Mouse (Mus musculus) neural tube, embryonic 15.5 days (tissue): ENCODE measurements around the gene Col18a1. TPM values are rescaled to one million over a fixed set of nuclear protein-coding genes. Genes with fewer than 3 reads are reported as not detected.

Source experiments
- ATAC-seq: fragments of 200-750 bp; cut with Nextera tagmentation; 2 replicates; pipeline ENCODE4 v1.8.0; 2017; ENCODE audit warnings: mild to moderate bottlenecking, moderate TSS enrichment, moderate library complexity; ENCODE audit not compliant: low FRiP score
- H3K27ac ChIP-seq: fragments of 300-500 bp; sonication (generic); replicated peaks from 2 replicates; pipeline ENCODE4 v1.5.1; 2015; ENCODE audit warnings: mild to moderate bottlenecking, inconsistent platforms
- H3K27me3 ChIP-seq: fragments of 300-500 bp; sonication (generic); replicated peaks from 2 replicates; pipeline ENCODE4 v1.6.1; 2015; ENCODE audit warnings: inconsistent platforms
- H3K36me3 ChIP-seq: fragments of 300-500 bp; sonication (generic); 2 replicates; pipeline ENCODE4 v1.6.1; 2015; ENCODE audit warnings: inconsistent platforms
- H3K4me1 ChIP-seq: fragments of 300-500 bp; sonication (generic); 2 replicates; pipeline ENCODE4 v1.6.1; 2015; ENCODE audit warnings: inconsistent platforms
- H3K4me2 ChIP-seq: fragments of 300-500 bp; sonication (generic); 2 replicates; pipeline ENCODE4 v1.6.1; 2015; ENCODE audit warnings: inconsistent platforms, mild to moderate bottlenecking, moderate library complexity
- H3K4me3 ChIP-seq: fragments of 300-500 bp; sonication (generic); replicated peaks from 2 replicates; pipeline ENCODE4 v1.5.1; 2015; ENCODE audit warnings: mild to moderate bottlenecking, inconsistent platforms
- H3K9ac ChIP-seq: fragments of 300-500 bp; sonication (generic); replicated peaks from 2 replicates; pipeline ENCODE4 v1.6.1; 2015; ENCODE audit warnings: mild to moderate bottlenecking, inconsistent platforms
- H3K9me3 ChIP-seq: fragments of 300-500 bp; sonication (generic); replicated peaks from 2 replicates; pipeline ENCODE4 v1.6.1; 2016; ENCODE audit warnings: inconsistent platforms
- WGBS: fragments of 180-500 bp; shearing (Covaris S2); methylation state at CpG from one replicate; pipeline ENCODE4 v1.1.7; 2015; ENCODE audit warnings: mixed read lengths; 5-methylcytosine and 5-hydroxymethylcytosine counted together
- polyA plus RNA-seq: library from polyadenylated mRNA; unstranded; fragments of >200 nt; fragmentation: Nextera tagmentation; extraction: Ambion mirVana; gene quantifications from 2 replicates; pipeline ENCODE4 v1.2.1, GENCODE M21; 2015

The Col18a1 gene
- polyA plus RNA-seq, 1 experiment from 2014 or later: 37.5 TPM

GRCm38 (mm10) chr10:77097890-77098200 is 68.5 kb downstream of the Col18a1 start:
- Histone ChIP-seq H3K9me3 (0 out of 2 replicates have a peak, but pooled peaks cover 3% of the 10 kb centered on the region), H3K27ac (no peak overlapping the region), H3K36me3 (no peaks in the 10 kb centered on the region; the same call in 1 of the 2 replicates), H3K4me1 (peaks cover 4% of the 10 kb centered on the region; the same call in 1 of the 2 replicates), H3K4me3 (no peak overlapping the region), H3K27me3 (no peaks in the 10 kb centered on the region), H3K4me2 (no peak overlapping the region), H3K9ac (no peak overlapping the region)
- WGBS: 90% methylated on average over 4 of the region's 4 CpGs
- no peak for ATAC-seq

DNA sequence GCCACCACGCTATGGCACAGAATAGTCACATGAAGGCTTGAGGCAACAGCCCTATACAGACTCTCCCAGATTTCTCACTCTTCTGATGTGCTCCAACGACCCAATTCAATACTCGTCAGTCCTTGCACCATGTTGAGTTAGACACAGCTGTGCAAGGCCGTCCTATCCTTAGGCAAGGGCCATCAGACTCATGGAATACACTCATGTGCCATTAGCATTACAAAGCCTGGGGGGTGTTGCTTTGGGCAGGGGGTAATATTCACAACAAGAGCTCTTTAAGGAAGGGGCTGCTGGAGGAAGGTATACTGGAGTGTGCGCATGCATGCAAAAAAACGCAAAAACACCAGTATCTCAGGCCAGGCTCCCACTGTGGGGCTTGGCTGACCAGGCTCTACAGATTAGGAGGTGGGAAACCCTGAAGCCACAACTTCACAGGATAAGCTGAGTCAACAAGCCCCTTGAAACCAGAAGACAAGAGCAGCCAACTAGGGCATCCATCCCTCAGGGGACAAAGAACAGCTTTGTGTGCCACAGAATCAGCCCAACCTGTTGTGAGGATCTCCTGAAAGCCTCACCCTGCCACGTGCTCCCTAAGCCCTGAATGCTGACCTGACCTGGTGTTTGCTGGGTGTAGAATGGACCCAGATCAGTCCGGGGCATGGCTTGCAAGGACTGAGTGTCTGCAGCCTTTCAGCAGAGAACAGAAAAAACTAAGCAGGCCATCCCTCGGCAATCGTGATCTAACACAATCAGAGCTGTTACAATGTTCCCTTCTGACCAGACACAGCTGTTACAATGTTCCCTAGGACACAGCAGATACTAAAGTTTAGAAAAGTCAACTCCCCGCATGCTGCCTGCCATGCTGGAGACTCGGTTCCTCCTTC is 69.1 kb downstream of the Col18a1 start:
- Histone ChIP-seq H3K36me3 (no peaks in the 10 kb centered on the region; the same call in 1 of the 2 replicates), H3K27ac (no peak overlapping the region), H3K9ac (no peak overlapping the region), H3K9me3 (0 out of 2 replicates have a peak, but pooled peaks cover 7% of the 10 kb centered on the region), H3K4me2 (no peak overlapping the region), H3K4me3 (no peak overlapping the region), H3K4me1 (peaks cover 4% of the 10 kb centered on the region; the same call in 1 of the 2 replicates), H3K27me3 (no peaks in the 10 kb centered on the region)
- 64% methylated on average over 12 of the region's 12 CpGs for WGBS
- ATAC-seq: no peak

DNA sequence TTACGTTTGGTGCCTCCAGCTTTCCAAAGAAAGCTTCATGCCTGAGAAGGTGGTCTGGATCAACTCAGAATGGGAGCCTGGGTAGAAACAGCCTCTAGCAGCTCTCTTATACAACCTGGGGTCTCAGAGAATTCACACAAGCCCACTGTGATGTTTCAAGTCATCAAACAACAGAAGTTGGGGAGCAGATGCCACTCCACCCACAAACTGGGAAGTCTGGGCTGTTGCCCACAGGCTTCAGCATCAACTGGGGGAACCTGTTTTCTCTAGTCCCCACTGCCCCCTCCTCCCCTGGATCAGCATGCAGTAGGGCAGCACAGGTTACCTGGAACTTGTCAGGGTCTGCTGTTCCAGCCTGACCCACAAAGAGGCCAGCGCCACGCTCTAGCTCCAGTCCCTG is 70.7 kb downstream of the Col18a1 start:
- H3K36me3 ChIP-seq: no peaks in the 10 kb centered on the region; the same call in 1 of the 2 replicates
- 93% methylated on average over 3 of the region's 3 CpGs for WGBS

DNA sequence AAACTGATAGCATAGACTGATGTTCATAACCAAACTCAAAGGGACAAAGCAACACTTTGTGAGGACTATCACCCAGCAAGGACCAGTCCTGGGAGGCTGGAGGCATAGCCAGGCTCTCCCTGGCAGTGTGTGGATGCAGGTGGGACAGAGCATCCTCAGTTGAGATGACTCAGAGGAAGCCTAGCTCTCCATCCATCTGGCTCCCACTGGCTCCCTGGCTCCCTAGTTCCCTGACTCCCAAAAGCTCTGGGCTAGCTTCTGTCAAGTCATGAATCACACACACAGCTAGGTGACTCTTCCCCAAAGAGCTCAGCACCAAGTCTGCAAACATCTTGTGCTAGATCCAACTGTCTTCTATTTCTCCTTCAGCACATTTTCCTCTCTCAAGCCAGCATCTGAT is 72.5 kb downstream of the Col18a1 start:
- ATAC-seq: no peak
- no peaks in the 10 kb centered on the region for H3K27me3 ChIP-seq
- H3K27ac ChIP-seq: no peak overlapping the region
- H3K36me3 ChIP-seq: no peaks in the 10 kb centered on the region; the same call in 1 of the 2 replicates
- H3K4me3 ChIP-seq: no peak overlapping the region
- H3K9me3 ChIP-seq: 0 out of 2 replicates have a peak, but pooled peaks cover 7% of the 10 kb centered on the region
- no peak overlapping the region for H3K4me2 ChIP-seq
- no peak overlapping the region for H3K9ac ChIP-seq
- peaks cover 4% of the 10 kb centered on the region; the same call in 1 of the 2 replicates for H3K4me1 ChIP-seq

More for the DNA sequence above, 70.7 kb downstream of the Col18a1 start:
- H3K9ac ChIP-seq: no peak overlapping the region
- H3K4me3 ChIP-seq: no peak overlapping the region
- no peaks in the 10 kb centered on the region for H3K27me3 ChIP-seq
- ATAC-seq: no peak
- no peak overlapping the region for H3K27ac ChIP-seq
- no peak overlapping the region for H3K4me2 ChIP-seq
- H3K4me1 ChIP-seq: peaks cover 4% of the 10 kb centered on the region; the same call in 1 of the 2 replicates
- 0 out of 2 replicates have a peak, but pooled peaks cover 7% of the 10 kb centered on the region for H3K9me3 ChIP-seq

- Histone ChIP-seq H3K9me3 (0 out of 2 replicates have a peak, but pooled peaks cover 7% of the 10 kb centered on the region), H3K4me3 (no peak overlapping the region), H3K4me1 (no peaks in the 10 kb centered on the region), H3K27me3 (no peaks in the 10 kb centered on the region), H3K27ac (no peak overlapping the region), H3K4me2 (no peak overlapping the region), H3K9ac (no peak overlapping the region), H3K36me3 (no peaks in the 10 kb centered on the region; the same call in 1 of the 2 replicates)
- WGBS: 91% methylated on average over 4 of the region's 4 CpGs
- no peak for ATAC-seq
Measured at GRCm38 (mm10) chr10:77091538-77092097, 74.7 kb downstream of the Col18a1 start.

DNA sequence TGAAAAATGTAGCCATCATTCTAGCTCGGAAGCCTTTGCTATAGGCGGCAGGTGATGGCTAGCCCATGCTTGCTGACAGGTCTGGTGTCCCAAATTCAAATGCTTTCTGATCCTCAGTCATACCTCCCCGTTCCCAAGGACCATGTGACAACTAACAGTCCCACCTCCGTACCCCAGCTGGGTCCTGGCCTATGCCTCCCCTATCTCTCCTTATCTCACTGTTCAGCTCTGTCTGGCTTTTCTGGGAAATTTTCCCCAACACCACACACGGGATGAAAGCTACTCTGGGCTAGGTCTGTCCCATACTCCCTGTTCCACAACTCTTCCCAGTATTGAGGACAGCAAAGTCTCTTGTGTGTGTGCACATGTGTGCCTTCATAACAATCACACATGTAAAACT is 76.3 kb downstream of the Col18a1 start:
- Histone ChIP-seq H3K4me1 (no peaks in the 10 kb centered on the region), H3K27me3 (no peaks in the 10 kb centered on the region), H3K9me3 (0 out of 2 replicates have a peak, but pooled peaks cover 7% of the 10 kb centered on the region), H3K9ac (no peak overlapping the region), H3K27ac (no peak overlapping the region), H3K36me3 (no peaks in the 10 kb centered on the region; the same call in 1 of the 2 replicates), H3K4me3 (no peak overlapping the region), H3K4me2 (no peak overlapping the region)
- ATAC-seq: no peak
- 92% methylated on average over 5 of the region's 5 CpGs for WGBS

- no peak overlapping the region for H3K4me3 ChIP-seq
- H3K27ac ChIP-seq: no peak overlapping the region
- H3K9ac ChIP-seq: no peak overlapping the region
- H3K36me3 ChIP-seq: no peaks in the 10 kb centered on the region; the same call in 1 of the 2 replicates
- WGBS: 64% methylated on average over 8 of the region's 8 CpGs
- H3K4me2 ChIP-seq: no peak overlapping the region
- H3K9me3 ChIP-seq: 0 out of 2 replicates have a peak, but pooled peaks cover 7% of the 10 kb centered on the region
- H3K27me3 ChIP-seq: no peaks in the 10 kb centered on the region
- no peak for ATAC-seq
- H3K4me1 ChIP-seq: no peaks in the 10 kb centered on the region
Measured at GRCm38 (mm10) chr10:77089336-77089735, 77.0 kb downstream of the Col18a1 start.

- Histone ChIP-seq H3K27me3 (no peaks in the 10 kb centered on the region), H3K4me2 (no peak overlapping the region), H3K4me1 (no peaks in the 10 kb centered on the region), H3K9me3 (no peaks in the 10 kb centered on the region), H3K4me3 (no peak overlapping the region), H3K36me3 (no peaks in the 10 kb centered on the region), H3K9ac (no peak overlapping the region), H3K27ac (no peak overlapping the region)
- ATAC-seq: no peak
- WGBS: 77% methylated on average over 1 of the region's 1 CpGs
Measured at GRCm38 (mm10) chr10:77084568-77084967, 81.8 kb downstream of the Col18a1 start.

DNA sequence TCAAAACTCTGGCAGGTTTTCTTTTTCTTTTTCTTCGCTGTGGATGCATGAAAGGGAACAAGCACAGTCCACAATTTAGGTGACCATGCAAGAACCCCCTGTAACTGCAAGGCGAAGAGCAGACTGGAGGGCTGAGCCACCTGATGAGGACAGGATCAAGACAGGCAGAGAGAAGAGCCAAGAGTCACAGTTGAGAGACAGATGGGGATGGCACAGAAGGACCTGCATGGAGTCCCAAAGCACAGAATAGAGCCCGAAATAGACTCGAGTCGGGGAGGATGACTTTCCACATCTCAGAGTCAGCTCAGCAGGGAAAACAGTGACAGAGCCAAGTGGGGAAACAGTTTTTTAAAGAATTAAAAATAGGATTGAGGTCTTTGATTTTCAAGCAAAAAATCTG is 83.4 kb downstream of the Col18a1 start:
- Histone ChIP-seq H3K9ac (no peak overlapping the region), H3K27ac (0 out of 2 replicates have a peak overlapping the region, but pooled peaks have one; percentile 28), H3K4me2 (no peak overlapping the region), H3K27me3 (no peaks in the 10 kb centered on the region), H3K4me1 (no peaks in the 10 kb centered on the region), H3K36me3 (no peaks in the 10 kb centered on the region), H3K9me3 (no peaks in the 10 kb centered on the region), H3K4me3 (no peak overlapping the region)
- no peak for ATAC-seq
- 72% methylated on average over 5 of the region's 5 CpGs for WGBS

DNA sequence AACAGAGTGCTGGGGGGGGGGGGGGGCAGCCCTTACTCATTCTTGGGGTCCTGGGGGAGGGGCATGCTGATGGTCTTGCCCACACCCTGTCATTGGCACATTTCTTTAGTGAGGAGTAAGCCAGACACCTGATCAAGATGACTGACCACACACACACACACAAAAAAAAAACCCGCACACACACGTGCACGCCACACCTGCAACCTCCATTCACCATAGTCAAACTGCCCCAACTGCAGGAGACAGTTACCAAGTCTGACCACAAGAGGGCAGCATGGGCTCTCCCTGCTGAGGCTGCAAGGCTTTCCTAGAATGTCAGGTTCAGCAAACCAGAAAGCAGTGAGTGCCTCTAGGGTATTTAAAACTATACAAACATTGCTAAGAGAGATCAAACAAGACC is 83.9 kb downstream of the Col18a1 start:
- Histone ChIP-seq H3K27ac (no peak overlapping the region), H3K9ac (no peak overlapping the region), H3K27me3 (no peaks in the 10 kb centered on the region), H3K4me2 (no peak overlapping the region), H3K4me3 (no peak overlapping the region), H3K4me1 (no peaks in the 10 kb centered on the region), H3K36me3 (no peaks in the 10 kb centered on the region), H3K9me3 (no peaks in the 10 kb centered on the region)
- 21% methylated on average over 3 of the region's 3 CpGs for WGBS
- no peak for ATAC-seq

DNA sequence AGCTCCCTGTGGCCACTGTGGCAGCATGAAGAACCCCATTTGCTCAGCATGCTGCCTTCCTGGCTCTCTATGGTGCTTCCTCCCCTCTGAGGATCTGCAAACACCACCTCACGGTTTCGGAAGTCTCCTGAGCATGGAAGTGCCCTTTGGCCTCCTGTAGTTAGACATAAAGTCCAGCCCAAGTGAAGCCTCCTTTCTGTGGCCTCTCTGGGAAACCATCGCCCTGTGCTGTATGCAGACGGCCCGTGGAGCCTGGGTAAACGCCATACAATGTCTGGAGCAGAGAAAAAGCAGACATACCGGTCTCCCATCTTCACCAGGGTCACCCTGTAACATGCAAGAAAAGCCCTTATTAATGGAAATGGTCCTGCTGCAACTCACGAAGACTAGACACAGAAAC is 87.4 kb downstream of the Col18a1 start:
- no peaks in the 10 kb centered on the region for H3K4me1 ChIP-seq
- no peaks in the 10 kb centered on the region for H3K27me3 ChIP-seq
- no peaks in the 10 kb centered on the region for H3K9me3 ChIP-seq
- H3K9ac ChIP-seq: no peak overlapping the region
- H3K27ac ChIP-seq: no peak overlapping the region
- H3K4me2 ChIP-seq: no peak overlapping the region
- H3K36me3 ChIP-seq: no peaks in the 10 kb centered on the region
- 79% methylated on average over 8 of the region's 8 CpGs for WGBS
- no peak for ATAC-seq
- H3K4me3 ChIP-seq: no peak overlapping the region

GRCm38 (mm10) chr10:77078456-77078855 is 87.9 kb downstream of the Col18a1 start:
- no peak overlapping the region for H3K4me2 ChIP-seq
- H3K9me3 ChIP-seq: no peaks in the 10 kb centered on the region
- no peaks in the 10 kb centered on the region for H3K36me3 ChIP-seq
- H3K27ac ChIP-seq: no peak overlapping the region
- 98% methylated on average over 4 of the region's 4 CpGs for WGBS
- H3K9ac ChIP-seq: no peak overlapping the region
- H3K4me1 ChIP-seq: no peaks in the 10 kb centered on the region
- H3K4me3 ChIP-seq: no peak overlapping the region
- no peak for ATAC-seq
- no peaks in the 10 kb centered on the region for H3K27me3 ChIP-seq
